Comparison of ENCODE assay signal across 20 mouse cellular contexts in genomic region chr10:93756211-93756610, GRCm38 (mm10).
DNase-seq lines count a peak whose midpoint lies in the region; ATAC-seq and TF ChIP-seq lines count a peak whose summit lies in the region.
"Had no signal": no experiment of that assay in that cellular context is flagged by ENCODE, and none has a peak within 500 bp of the region (broad histone marks: within the 10 kb centered on the region; RNA-seq: fewer than 3 reads in every experiment).

No protein-coding gene starts in this region.

- H3K9ac ChIP-seq in hindbrain, embryonic 11.5 days (ENCODE audit: low read depth, low read length) = no peak overlapping the region
- no peak overlapping the region for H3K9ac ChIP-seq in hindbrain, embryonic 16.5 days (ENCODE audit: low read depth, low read length)
- no peak overlapping the region for H3K9ac ChIP-seq in heart, embryonic 12.5 days
- H3K9ac ChIP-seq: hindbrain, embryonic 15.5 days; intestine, embryonic 15.5 days had no signal

- 47% methylated on average over 10 of the region's 10 CpGs for WGBS in hindbrain, embryonic 11.5 days
- 31% methylated on average over 10 of the region's 10 CpGs for WGBS in hindbrain, embryonic 16.5 days
- WGBS in olfactory bulb, adult 2 months = 29% methylated on average over 10 of the region's 10 CpGs
- WGBS in heart, embryonic 12.5 days = 76% methylated on average over 10 of the region's 10 CpGs

- H3K4me3 ChIP-seq in hindbrain, embryonic 11.5 days (ENCODE audit: low read depth, low read length) = no peak overlapping the region
- H3K4me3 ChIP-seq in hindbrain, embryonic 16.5 days (ENCODE audit: low read length) = no peak overlapping the region
- no peak overlapping the region for H3K4me3 ChIP-seq in olfactory bulb, adult 2 months (ENCODE audit: insufficient read depth, low read depth, low read length)
- no peak overlapping the region for H3K4me3 ChIP-seq in heart, embryonic 12.5 days
- H3K4me3 ChIP-seq: heart, adult 2 months; hindbrain, embryonic 15.5 days; intestine, embryonic 15.5 days had no signal

- H3K36me3 ChIP-seq in hindbrain, embryonic 11.5 days (ENCODE audit: control insufficient read depth, insufficient read depth, low read length) = no peaks in the 10 kb centered on the region
- H3K36me3 ChIP-seq in hindbrain, embryonic 16.5 days (ENCODE audit: control insufficient read depth, insufficient read depth, low read length) = no peaks in the 10 kb centered on the region
- no peaks in the 10 kb centered on the region for H3K36me3 ChIP-seq in heart, embryonic 12.5 days
- H3K36me3 ChIP-seq: hindbrain, embryonic 15.5 days; intestine, embryonic 15.5 days had no signal

- TF ChIP-seq CTCF in olfactory bulb, adult 2 months (IDR thresholded peaks at IDR 0.05; ENCODE audit: insufficient read depth, low read depth, low read length) = no peak

- peak; percentile 46 for DNase-seq in embryo, embryonic 10.5 days (ENCODE audit: low spot score)
- DNase-seq in embryo, embryonic 11 days = no peak
- peak; percentile 25 for DNase-seq in hindbrain, embryonic 11.5 days (ENCODE audit: low spot score)
- peak; percentile 31 for DNase-seq in brain, adult 2 months (ENCODE audit: low read depth, low spot score)
- no peak for DNase-seq in kidney, postnatal 14 days
- DNase-seq: adrenal gland, postnatal 25 days; cerebellum, adult 11-12 months; cerebellum, postnatal 10 days; gastrocnemius, postnatal 36 days; heart, adult 2 months; kidney, adult 9 months; kidney, postnatal 25 days; layer of hippocampus, postnatal 36 days; lung, postnatal 4 days had no signal

- no peak; the same call in 1 of the 2 replicates for ATAC-seq in hindbrain, embryonic 11.5 days (ENCODE audit: low FRiP score)
- no peak for ATAC-seq in hindbrain, embryonic 16.5 days
- ATAC-seq in heart, embryonic 12.5 days (ENCODE audit: insufficient number of reproducible peaks, low FRiP score) = no peak
- ATAC-seq: intestine, embryonic 15.5 days had no signal

- H3K27me3 ChIP-seq in hindbrain, embryonic 11.5 days (ENCODE audit: control insufficient read depth, insufficient read depth, low read length) = no peaks in the 10 kb centered on the region
- H3K27me3 ChIP-seq in hindbrain, embryonic 16.5 days (replicated peaks; ENCODE audit: control insufficient read depth, insufficient read depth, low read length) = no peaks in the 10 kb centered on the region; the same call in 1 of the 2 replicates
- H3K27me3 ChIP-seq in heart, embryonic 12.5 days (replicated peaks) = no peaks in the 10 kb centered on the region
- H3K27me3 ChIP-seq: hindbrain, embryonic 15.5 days; intestine, embryonic 15.5 days had no signal

- H3K27ac ChIP-seq in hindbrain, embryonic 11.5 days (ENCODE audit: low read depth, low read length) = no peak overlapping the region
- no peak overlapping the region for H3K27ac ChIP-seq in hindbrain, embryonic 16.5 days (ENCODE audit: low read depth, low read length)
- H3K27ac ChIP-seq in olfactory bulb, adult 2 months (ENCODE audit: insufficient read depth, low read depth, low read length) = peak overlapping the region; percentile 14; the same call in 1 of the 2 replicates
- no peak overlapping the region for H3K27ac ChIP-seq in heart, embryonic 12.5 days (ENCODE audit: poor library complexity, severe bottlenecking)
- H3K27ac ChIP-seq: heart, adult 2 months; hindbrain, embryonic 15.5 days; intestine, embryonic 15.5 days; stomach, postnatal 0 days had no signal

- H3K9me3 ChIP-seq in hindbrain, embryonic 11.5 days (ENCODE audit: control insufficient read depth, low read length) = no peaks in the 10 kb centered on the region
- no peaks in the 10 kb centered on the region for H3K9me3 ChIP-seq in hindbrain, embryonic 16.5 days (ENCODE audit: control insufficient read depth, low read length)
- no peaks in the 10 kb centered on the region for H3K9me3 ChIP-seq in heart, embryonic 12.5 days (replicated peaks)
- H3K9me3 ChIP-seq: hindbrain, embryonic 15.5 days; intestine, embryonic 15.5 days had no signal

- TF ChIP-seq POLR2A in olfactory bulb, adult 2 months (IDR thresholded peaks at IDR 0.05; ENCODE audit: insufficient read depth, low read depth, low read length) = no peak

- H3K4me2 ChIP-seq in hindbrain, embryonic 11.5 days (replicated peaks; ENCODE audit: low read depth, low read length) = no peak overlapping the region
- no peak overlapping the region for H3K4me2 ChIP-seq in hindbrain, embryonic 16.5 days (ENCODE audit: low read length)
- H3K4me2 ChIP-seq in heart, embryonic 12.5 days = no peak overlapping the region
- H3K4me2 ChIP-seq: hindbrain, embryonic 15.5 days; intestine, embryonic 15.5 days had no signal

- H3K4me1 ChIP-seq in hindbrain, embryonic 11.5 days (replicated peaks; ENCODE audit: control insufficient read depth, insufficient read depth, low read length) = no peaks in the 10 kb centered on the region
- no peaks in the 10 kb centered on the region for H3K4me1 ChIP-seq in hindbrain, embryonic 16.5 days (ENCODE audit: control insufficient read depth, insufficient read depth, low read depth, low read length)
- peaks cover 25% of the 10 kb centered on the region for H3K4me1 ChIP-seq in olfactory bulb, adult 2 months (ENCODE audit: control insufficient read depth, insufficient read depth, low read length)
- no peaks in the 10 kb centered on the region; the same call in 1 of the 2 replicates for H3K4me1 ChIP-seq in heart, embryonic 12.5 days (replicated peaks)
- H3K4me1 ChIP-seq: intestine, embryonic 15.5 days had no signal

Comparison
In these comparisons a context has a peak if more than half of its experiments do, and no peak if none do; other contexts are left out.
1. DNase-seq: peak in embryo, embryonic 10.5 days (single experiment), hindbrain, embryonic 11.5 days (single experiment) and brain, adult 2 months (single experiment); none in embryo, embryonic 11 days (single experiment) and kidney, postnatal 14 days (single experiment).